Mouse (Mus musculus) 416B (cell line): ENCODE results near the gene 4930404H24Rik.
A peak's percentile ranks its signal among the peaks of the same experiment; 100 is the strongest.
"Not testable (repeated sequence)": the region's sequence is repeated elsewhere in the genome, so short reads cannot be mapped to it uniquely, and the experiment has no call there.

Experiments used
- DNase-seq: peaks from one replicate; pipeline ENCODE4 v3.0.0; 2011; ENCODE audit warnings: low read depth

Gene 4930404H24Rik

DNA sequence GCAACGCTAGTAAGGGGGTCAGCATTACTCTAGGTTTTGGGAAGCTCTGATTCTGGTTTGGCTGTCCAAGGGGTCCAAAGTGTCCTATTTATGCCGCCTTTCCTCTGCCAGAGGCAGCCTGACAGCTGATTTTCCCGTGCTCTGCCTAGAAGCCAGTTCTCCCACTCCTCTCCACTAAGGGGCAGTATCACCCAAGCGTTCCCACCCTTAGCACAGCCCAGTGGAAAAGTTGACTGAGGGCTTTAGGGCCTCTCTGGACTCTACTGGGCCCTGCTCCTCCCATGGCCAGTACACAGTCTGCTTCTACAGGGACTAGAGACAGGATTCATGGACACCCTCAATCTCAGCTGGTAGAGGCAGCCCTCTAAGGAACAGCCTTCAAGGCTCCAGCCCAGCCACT is 14.0 kb upstream of the 4930404H24Rik start:
- peak; percentile 76 for DNase-seq

DNA sequence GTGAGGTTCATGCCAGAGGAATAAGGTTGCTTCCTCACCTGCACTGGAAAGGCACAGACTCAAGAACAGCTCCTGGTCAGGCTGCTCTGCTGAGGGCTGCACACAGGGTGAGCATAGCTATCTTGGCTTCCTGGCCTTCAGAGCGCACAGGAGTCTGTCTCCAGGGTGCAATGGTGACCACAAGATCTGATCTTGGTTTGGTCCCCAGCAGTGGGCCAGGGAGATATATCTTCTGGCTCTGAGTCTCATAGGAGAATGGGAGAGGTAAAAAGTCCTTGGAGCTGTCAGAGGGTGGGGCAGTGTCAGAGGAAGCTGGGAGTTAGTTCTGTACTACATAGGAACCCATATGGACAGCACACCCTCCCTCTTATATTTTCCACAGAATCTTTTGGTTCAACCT is 13.1 kb upstream of the 4930404H24Rik start:
- DNase-seq: peak; percentile 55

DNA sequence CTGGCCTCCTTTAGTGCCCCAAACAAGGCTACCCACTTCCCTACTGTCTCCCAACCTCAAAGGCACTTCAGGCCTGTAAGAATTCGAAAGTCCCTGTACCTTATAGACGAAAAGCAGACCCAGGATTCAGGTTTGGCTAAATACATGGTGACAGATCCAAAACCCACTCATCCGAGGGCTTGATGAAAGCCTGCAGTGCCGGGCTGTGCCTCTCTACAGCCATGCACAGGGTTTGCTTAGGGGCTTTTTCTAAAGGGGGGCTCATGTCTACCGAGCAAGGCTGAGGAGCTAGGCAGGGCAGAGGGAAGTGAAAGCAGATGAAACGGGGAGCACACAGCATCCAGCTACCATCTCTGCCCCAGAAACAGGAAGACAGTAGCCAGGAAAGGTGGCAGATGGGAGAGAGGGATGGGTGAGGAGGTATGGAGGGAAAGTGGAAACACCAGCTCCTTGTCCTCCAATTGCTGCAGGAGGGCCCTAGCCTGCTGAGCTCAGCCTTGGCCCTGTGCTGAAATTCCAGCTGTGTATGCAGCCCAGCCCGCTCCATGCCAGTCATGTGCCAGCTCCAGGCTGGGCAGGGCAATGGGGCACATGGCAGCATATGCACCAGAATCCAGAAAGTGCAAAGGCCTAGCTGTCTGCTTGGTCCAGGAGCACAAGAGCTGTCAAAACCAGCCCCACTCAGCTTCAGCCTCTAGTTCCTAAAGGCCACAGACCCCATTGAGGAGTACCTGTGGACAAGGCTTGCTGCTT is 11.3 kb upstream of the 4930404H24Rik start:
- no peak for DNase-seq

- no peak for DNase-seq
These were observed 10.8 kb upstream of the 4930404H24Rik start for GRCm38 (mm10) chr2:153481861-153482120.

DNA sequence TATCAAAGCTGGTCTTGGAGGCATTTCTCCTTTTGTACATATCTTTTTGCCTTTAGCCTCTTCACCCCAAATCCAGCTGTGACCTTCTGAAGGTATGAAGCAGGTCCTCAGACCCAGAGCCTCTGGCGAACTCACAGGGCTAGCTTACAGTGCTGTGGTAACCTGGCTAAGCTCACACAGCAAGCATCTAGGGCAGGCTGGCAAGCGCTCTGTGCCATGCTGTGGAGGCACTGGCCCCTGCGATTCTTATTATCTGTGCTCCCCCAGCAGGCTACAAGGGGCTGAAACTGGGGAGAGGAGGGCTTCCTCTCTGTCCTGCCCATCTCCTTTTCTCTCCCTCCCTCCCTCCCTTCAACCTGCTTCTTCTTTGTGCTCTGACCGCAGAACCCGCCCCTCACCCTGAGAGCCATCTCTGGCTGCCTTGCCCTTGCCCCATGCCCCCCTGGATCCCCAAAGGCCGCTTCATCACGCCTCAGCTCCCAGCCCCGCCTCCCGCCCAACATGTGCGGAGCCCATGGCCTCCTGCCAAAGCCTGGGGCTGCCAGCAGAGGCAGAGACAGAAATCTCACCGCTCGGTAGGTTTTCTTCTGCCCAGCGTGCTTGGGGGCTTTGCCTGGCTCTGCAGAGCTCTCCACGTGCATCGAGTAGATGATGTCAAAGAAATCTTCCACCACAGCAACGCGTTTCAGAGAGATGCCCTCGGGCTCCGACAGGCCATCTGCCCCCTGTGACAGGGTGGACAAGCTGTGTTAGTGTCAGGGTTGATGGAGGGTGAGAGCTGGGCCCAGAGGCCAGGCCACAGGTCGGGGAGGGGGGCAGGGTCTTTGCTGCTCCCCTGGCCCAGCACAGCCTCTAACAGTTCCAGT is 9.2 kb upstream of the 4930404H24Rik start:
- DNase-seq: peak; percentile 84

- no peak for DNase-seq
These were observed 8.5 kb upstream of the 4930404H24Rik start for GRCm38 (mm10) chr2:153484071-153484470.

DNA sequence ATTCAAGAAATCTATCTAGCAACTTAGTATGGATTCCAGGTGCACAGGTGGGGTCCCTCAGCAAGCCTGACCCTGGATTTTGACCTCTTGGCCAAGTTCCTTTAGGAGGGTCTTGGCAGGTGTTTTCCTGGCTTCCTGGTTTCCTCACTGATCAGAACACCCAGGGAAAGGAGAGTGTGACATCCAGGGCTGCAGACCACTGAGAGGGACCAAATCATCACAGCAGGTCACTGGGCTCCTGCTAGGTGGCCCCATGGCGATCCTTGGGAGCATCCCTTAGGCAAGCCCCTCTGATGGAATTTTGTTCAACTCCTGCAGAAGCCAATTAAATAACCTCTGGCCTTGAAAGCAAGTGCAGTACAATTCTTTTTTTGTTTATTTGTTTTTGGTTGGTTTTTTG is 2.5 kb upstream of the 4930404H24Rik start:
- no peak for DNase-seq

GRCm38 (mm10) chr2:153490940-153491339 is 1.6 kb upstream of the 4930404H24Rik start:
- peak; percentile 86 for DNase-seq

GRCm38 (mm10) chr2:153491512-153492178 is 945 bp upstream of the 4930404H24Rik start:
- DNase-seq: no peak

DNA sequence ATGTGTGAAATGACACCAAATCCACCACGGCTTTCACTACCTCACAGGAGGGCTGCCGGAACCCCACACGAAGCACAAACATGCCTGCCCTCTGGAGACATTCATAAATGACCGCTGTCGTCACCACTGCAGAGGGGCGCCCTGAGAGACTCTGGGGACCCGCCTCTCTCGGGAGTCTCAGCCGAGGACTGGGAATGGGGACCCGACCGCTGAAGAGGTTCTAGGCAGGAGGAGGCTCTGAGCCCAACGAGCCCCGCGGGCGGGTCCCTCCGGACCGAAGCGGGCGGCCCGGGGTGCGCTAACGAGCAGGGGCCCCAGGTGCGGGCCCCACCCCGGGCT is 442 bp upstream of the 4930404H24Rik start:
- peak; percentile 49 for DNase-seq

DNA sequence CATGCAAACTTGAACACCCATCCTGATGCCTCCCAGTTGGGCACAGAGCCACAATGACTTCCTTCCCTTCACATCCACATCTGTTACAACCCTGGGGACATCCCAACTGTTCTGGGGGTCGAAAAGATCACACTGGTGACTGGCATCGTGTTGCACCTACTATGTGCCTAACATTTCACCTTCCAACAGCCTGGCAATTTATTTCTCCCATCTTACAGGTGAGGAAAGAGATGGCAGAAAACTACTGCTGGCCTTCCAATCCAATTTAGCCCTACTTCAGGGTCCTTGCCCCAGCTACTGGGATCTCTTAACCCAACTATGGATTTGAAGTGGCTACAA is 772 bp downstream of the 4930404H24Rik start:
- DNase-seq: no peak

DNA sequence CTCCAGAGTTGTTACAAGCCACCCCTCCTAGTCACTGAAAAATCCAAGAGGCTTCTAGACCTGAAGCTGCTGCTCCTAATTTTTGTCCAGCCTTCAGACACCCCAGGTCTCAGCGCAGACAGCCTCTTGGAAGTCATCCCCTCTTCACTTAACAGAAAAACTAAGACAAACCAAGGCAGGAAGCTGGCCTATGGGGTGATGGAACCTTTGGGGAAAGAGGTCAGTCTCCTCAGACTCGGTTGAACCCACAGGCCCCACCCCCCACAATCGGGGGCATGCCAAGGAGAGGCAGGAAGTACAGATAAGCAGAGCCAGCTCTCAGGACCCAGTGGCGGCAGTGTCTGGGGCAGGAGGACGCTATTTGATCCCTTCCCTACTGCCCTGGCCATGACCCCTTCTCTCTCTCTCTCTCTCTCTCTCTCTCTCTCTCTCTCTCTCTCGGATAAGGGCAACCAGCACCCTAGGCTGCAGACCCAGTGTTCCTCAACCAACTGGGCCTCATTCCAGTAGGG is 1.2 kb downstream of the 4930404H24Rik start:
- DNase-seq: peak; percentile 98

DNA sequence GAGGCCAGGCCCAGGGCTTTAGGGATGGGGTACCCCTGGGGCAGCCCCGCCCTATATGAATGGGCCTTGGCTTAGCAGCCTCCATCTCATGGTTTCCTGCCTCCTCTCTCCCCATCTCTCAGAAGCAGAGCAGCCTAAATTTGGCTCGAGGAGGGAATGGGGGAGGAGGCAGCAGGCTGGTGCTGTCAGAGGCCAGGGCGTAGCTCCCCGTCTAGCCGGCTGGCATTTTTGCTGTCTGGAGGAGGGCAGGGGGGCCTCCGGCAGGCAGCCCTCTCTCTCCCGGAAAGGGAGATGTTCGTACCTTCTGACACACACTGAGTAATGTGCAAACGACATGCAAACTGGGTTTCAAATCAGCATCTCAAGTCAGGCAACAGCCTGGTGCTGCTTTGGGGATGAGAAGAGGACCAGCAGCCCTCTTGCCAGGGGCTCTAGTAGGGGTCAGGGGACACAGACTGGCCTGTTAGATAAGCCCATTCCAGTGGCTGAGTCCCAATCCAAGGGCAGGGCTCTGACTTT is 1.8 kb downstream of the 4930404H24Rik start:
- peak; percentile 95 for DNase-seq

GRCm38 (mm10) chr2:153495391-153495790 is 2.8 kb downstream of the 4930404H24Rik start:
- not testable (repeated sequence) for DNase-seq

DNA sequence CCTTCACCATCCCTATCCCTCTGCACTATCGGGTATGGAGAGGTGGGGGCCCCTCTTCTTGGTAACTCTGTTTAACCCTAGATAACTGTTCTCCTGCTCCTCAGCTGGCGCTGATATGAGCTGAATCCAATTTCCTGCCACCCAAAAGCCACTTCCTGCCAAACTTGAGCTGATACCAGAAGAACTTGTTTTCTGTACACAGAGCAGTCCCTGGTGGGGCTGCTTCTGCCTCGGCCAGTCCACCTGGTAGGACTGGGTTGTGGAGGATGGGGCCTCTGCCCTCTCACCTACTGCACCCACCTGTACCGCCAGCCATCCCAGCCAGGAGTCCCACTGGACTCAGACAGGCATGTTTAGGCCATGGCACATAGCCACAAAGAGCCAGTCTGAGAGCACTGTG is 3.2 kb downstream of the 4930404H24Rik start:
- DNase-seq: peak; percentile 95

- peak; percentile 77 for DNase-seq
These were observed 3.7 kb downstream of the 4930404H24Rik start for GRCm38 (mm10) chr2:153496301-153496700.

- DNase-seq: no peak
These were observed 4.3 kb downstream of the 4930404H24Rik start for GRCm38 (mm10) chr2:153496898-153497297.

DNA sequence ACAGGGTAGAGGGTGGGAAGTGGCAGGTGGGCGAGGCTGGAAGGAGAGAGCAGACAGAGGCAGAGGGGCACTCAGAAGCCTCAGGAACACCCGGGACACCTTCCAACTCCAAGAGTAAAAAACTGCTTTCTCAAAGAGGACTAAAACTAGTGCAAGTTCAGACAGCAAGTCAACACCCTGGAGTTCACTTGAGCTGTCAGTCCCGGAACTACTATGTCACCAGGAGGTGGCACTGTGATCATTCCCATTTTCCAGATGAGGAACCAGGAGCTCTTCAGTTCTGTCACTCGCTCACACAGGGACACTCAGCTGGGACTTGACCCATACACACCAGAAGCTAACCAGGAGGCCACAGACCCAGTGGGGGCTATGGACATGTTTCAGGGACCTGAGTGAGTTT is 6.6 kb downstream of the 4930404H24Rik start:
- DNase-seq: peak; percentile 80

DNA sequence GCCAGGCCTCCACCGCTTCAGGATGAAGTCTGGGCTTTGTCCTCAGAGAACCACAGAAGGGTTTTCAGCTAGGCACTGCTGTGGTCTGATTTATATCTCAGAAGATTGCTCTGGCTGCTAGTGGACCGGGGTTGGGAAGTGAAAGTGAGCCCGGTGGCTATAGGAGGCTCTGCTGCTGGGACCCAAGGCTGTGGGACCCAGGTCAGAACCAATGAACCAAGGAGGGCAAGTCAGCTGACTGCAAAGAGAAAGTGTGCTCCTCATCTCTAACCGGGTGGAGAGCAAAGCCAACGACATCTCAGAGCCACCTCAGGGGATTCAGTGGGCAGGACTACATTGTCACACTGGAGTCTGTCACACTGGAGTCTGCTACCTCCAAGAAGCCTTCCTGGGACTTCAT is 13.8 kb downstream of the 4930404H24Rik start:
- no peak for DNase-seq

DNA sequence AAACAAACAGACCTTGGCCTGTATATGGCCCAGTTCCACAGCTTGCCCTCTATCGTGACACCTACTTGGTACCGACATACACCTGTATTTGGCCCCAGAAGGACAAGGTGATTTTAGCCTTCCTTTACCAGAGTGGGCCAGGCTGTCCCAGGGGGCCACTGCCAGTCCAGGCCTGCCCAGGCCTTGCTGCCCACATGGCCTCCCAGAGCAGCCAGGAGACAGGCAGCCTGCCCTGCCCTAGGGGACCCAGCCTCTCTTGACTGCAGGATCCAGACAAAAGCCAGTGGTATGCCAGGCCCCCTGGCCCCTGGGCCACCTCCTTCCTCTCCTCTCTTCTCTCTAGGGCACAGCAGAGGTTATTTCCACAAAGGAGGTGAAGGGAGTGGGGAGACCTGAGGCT is 15.4 kb downstream of the 4930404H24Rik start:
- DNase-seq: no peak

GRCm38 (mm10) chr2:153508405-153508804 is 15.8 kb downstream of the 4930404H24Rik start:
- no peak for DNase-seq

GRCm38 (mm10) chr2:153509211-153510029 is 16.8 kb downstream of the 4930404H24Rik start:
- no peak for DNase-seq
